In genomic region chr4:76532926-76533325, GRCm38 (mm10) we compare ENCODE assay signal across 16 mouse cellular contexts.
DNase-seq lines count a peak whose midpoint lies in the region; ATAC-seq lines count a peak whose summit lies in the region.
"Had no signal": no experiment of that assay in that cellular context is flagged by ENCODE, and none has a peak within 500 bp of the region (broad histone marks: within the 10 kb centered on the region; RNA-seq: fewer than 3 reads in every experiment).

No protein-coding gene starts in this region.

- H3K4me1 ChIP-seq in limb, embryonic 11.5 days (ENCODE audit: control insufficient read depth, insufficient read depth, low read length): no peaks in the 10 kb centered on the region
- H3K4me1 ChIP-seq in limb, embryonic 10.5 days: no peaks in the 10 kb centered on the region
- H3K4me1 ChIP-seq in embryonic facial prominence, embryonic 14.5 days (ENCODE audit: control insufficient read depth, insufficient read depth, low read length): no peaks in the 10 kb centered on the region
- H3K4me1 ChIP-seq: embryonic facial prominence, embryonic 13.5 days; forebrain, embryonic 12.5 days; neural tube, embryonic 15.5 days had no signal

- no peaks in the 10 kb centered on the region for H3K36me3 ChIP-seq in limb, embryonic 11.5 days (ENCODE audit: control insufficient read depth, insufficient read depth, low read length)
- H3K36me3 ChIP-seq in limb, embryonic 10.5 days: no peaks in the 10 kb centered on the region
- H3K36me3 ChIP-seq in embryonic facial prominence, embryonic 14.5 days (ENCODE audit: control insufficient read depth, insufficient read depth, low read length): no peaks in the 10 kb centered on the region
- H3K36me3 ChIP-seq: embryonic facial prominence, embryonic 13.5 days; forebrain, embryonic 12.5 days; neural tube, embryonic 15.5 days had no signal

- H3K27ac ChIP-seq in limb, embryonic 11.5 days (replicated peaks; ENCODE audit: low read depth, low read length): no peak overlapping the region
- no peak overlapping the region for H3K27ac ChIP-seq in limb, embryonic 10.5 days
- H3K27ac ChIP-seq in embryonic facial prominence, embryonic 14.5 days (replicated peaks; ENCODE audit: low read depth, low read length): no peak overlapping the region
- H3K27ac ChIP-seq: embryonic facial prominence, embryonic 13.5 days; forebrain, embryonic 12.5 days; layer of hippocampus, adult 2 months; liver, embryonic 14.5 days; neural tube, embryonic 15.5 days had no signal

- intact Hi-C loops in heart, postnatal 14 days (cut with DNase I): no loop called here

- WGBS in limb, embryonic 11.5 days: 73% methylated on average over 1 of the region's 1 CpGs
- 95% methylated on average over 1 of the region's 1 CpGs for WGBS in limb, embryonic 10.5 days
- 48% methylated on average over 1 of the region's 1 CpGs for WGBS in embryonic facial prominence, embryonic 14.5 days

- no peaks in the 10 kb centered on the region for H3K9me3 ChIP-seq in limb, embryonic 11.5 days (ENCODE audit: control insufficient read depth, low read length)
- H3K9me3 ChIP-seq in limb, embryonic 10.5 days (replicated peaks): 0 out of 2 replicates have a peak, but pooled peaks cover 3% of the 10 kb centered on the region
- H3K9me3 ChIP-seq in embryonic facial prominence, embryonic 14.5 days (ENCODE audit: control insufficient read depth, low read length): peaks cover 12% of the 10 kb centered on the region
- H3K9me3 ChIP-seq: embryonic facial prominence, embryonic 13.5 days; forebrain, embryonic 12.5 days; neural tube, embryonic 15.5 days had no signal

- DNase-seq in heart, adult 8-10 months (ENCODE audit: low spot score): peak; percentile 18
- no peak for DNase-seq in heart, postnatal 14 days
- no peak for DNase-seq in limb, embryonic 11.5 days (ENCODE audit: low spot score)
- DNase-seq in limb, embryonic 10.5 days (ENCODE audit: low spot score): no peak
- peak; percentile 59 for DNase-seq in embryonic facial prominence, embryonic 14.5 days (ENCODE audit: low spot score)
- DNase-seq in lung, postnatal 25 days (ENCODE audit: low spot score): peak; percentile 8
- DNase-seq in left cerebral cortex, adult 18-20 months (ENCODE audit: low spot score in 2 of 2): no peak
- DNase-seq in gastrocnemius, adult 18-20 months (ENCODE audit: low spot score): no peak
- DNase-seq: cerebellum, adult 11 months; cerebellum, postnatal 36 days; gastrocnemius, postnatal 10 days had no signal

- no peak overlapping the region for H3K4me3 ChIP-seq in limb, embryonic 11.5 days (ENCODE audit: low read depth, low read length)
- H3K4me3 ChIP-seq in limb, embryonic 10.5 days: no peak overlapping the region
- no peak overlapping the region for H3K4me3 ChIP-seq in embryonic facial prominence, embryonic 14.5 days (ENCODE audit: low read depth, low read length)
- H3K4me3 ChIP-seq: embryonic facial prominence, embryonic 13.5 days; forebrain, embryonic 12.5 days; layer of hippocampus, adult 2 months; neural tube, embryonic 15.5 days had no signal

- ATAC-seq in limb, embryonic 11.5 days (ENCODE audit: insufficient number of reproducible peaks, low FRiP score, low TSS enrichment, low read depth): peak; percentile 60; the same call in 1 of the 2 replicates
- ATAC-seq in embryonic facial prominence, embryonic 14.5 days (ENCODE audit: low read depth): peak; percentile 37; the same call in 1 of the 2 replicates

- no peak overlapping the region for H3K9ac ChIP-seq in limb, embryonic 11.5 days (ENCODE audit: low read length)
- no peak overlapping the region for H3K9ac ChIP-seq in embryonic facial prominence, embryonic 14.5 days (ENCODE audit: low read depth, low read length)
- H3K9ac ChIP-seq: embryonic facial prominence, embryonic 13.5 days; forebrain, embryonic 12.5 days; liver, embryonic 14.5 days; neural tube, embryonic 15.5 days had no signal

- no peaks in the 10 kb centered on the region for H3K27me3 ChIP-seq in limb, embryonic 11.5 days (ENCODE audit: control insufficient read depth, insufficient read depth, low read length)
- H3K27me3 ChIP-seq in limb, embryonic 10.5 days (ENCODE audit: low read depth, poor library complexity, severe bottlenecking): no peaks in the 10 kb centered on the region
- H3K27me3 ChIP-seq in embryonic facial prominence, embryonic 14.5 days (replicated peaks; ENCODE audit: control insufficient read depth, insufficient read depth, low read length): no peaks in the 10 kb centered on the region
- H3K27me3 ChIP-seq: embryonic facial prominence, embryonic 13.5 days; forebrain, embryonic 12.5 days; neural tube, embryonic 15.5 days had no signal

- no peak overlapping the region for H3K4me2 ChIP-seq in limb, embryonic 11.5 days (ENCODE audit: low read depth, severe bottlenecking)
- no peak overlapping the region for H3K4me2 ChIP-seq in embryonic facial prominence, embryonic 14.5 days (ENCODE audit: low read depth, low read length)
- H3K4me2 ChIP-seq: embryonic facial prominence, embryonic 13.5 days; forebrain, embryonic 12.5 days; neural tube, embryonic 15.5 days had no signal

Comparison
In these comparisons a context has a peak if more than half of its experiments do, and no peak if none do; other contexts are left out.
1. DNase-seq: peak in heart, adult 8-10 months (single experiment), embryonic facial prominence, embryonic 14.5 days (single experiment) and lung, postnatal 25 days (single experiment); none in heart, postnatal 14 days (0 of 2), limb, embryonic 11.5 days (single experiment), limb, embryonic 10.5 days (single experiment), left cerebral cortex, adult 18-20 months (0 of 2) and gastrocnemius, adult 18-20 months (single experiment).